Mouse (Mus musculus) ovary, adult 10 weeks (tissue): Measurements from ENCODE around the gene Cux1. TPM values are rescaled to one million over a fixed set of nuclear protein-coding genes. Genes with fewer than 3 reads are reported as not detected.

Source experiments
- polyA plus RNA-seq: library from polyadenylated mRNA; stranded (reverse); fragments of 350-450 nt; fragmentation: Illumina TruSeq; extraction: RNeasy Lipid Tissue Mini Kit (QIAGEN cat#74804); gene quantifications from one replicate; pipeline ENCODE4 v1.2.3, GENCODE M21; 2014

Gene Cux1
- 45.6 TPM for polyA plus RNA-seq

GRCm38 (mm10) chr5:136567176-136568025 is at the start of gene Cux1:
Gene Cux1 (minus strand): TSS chr5:136567490.

GRCm38 (mm10) chr5:136246452-136246838 is 320.8 kb downstream of the Cux1 start, which contains the start of gene Sh2b2:
Gene Sh2b2 (minus strand): TSS chr5:136246556.

GRCm38 (mm10) chr5:136198474-136199391 is 368.6 kb downstream of the Cux1 start, which contains the start of gene Prkrip1:
Gene Prkrip1 (minus strand): TSS chr5:136198963.

Other genes starting within 250 kb of the Cux1 start
- gene Myl10, start 125.7 kb upstream of the Cux1 start, polyA plus RNA-seq, result not detected